ENCODE assay signal across 7 mouse cellular contexts in the genomic region with DNA sequence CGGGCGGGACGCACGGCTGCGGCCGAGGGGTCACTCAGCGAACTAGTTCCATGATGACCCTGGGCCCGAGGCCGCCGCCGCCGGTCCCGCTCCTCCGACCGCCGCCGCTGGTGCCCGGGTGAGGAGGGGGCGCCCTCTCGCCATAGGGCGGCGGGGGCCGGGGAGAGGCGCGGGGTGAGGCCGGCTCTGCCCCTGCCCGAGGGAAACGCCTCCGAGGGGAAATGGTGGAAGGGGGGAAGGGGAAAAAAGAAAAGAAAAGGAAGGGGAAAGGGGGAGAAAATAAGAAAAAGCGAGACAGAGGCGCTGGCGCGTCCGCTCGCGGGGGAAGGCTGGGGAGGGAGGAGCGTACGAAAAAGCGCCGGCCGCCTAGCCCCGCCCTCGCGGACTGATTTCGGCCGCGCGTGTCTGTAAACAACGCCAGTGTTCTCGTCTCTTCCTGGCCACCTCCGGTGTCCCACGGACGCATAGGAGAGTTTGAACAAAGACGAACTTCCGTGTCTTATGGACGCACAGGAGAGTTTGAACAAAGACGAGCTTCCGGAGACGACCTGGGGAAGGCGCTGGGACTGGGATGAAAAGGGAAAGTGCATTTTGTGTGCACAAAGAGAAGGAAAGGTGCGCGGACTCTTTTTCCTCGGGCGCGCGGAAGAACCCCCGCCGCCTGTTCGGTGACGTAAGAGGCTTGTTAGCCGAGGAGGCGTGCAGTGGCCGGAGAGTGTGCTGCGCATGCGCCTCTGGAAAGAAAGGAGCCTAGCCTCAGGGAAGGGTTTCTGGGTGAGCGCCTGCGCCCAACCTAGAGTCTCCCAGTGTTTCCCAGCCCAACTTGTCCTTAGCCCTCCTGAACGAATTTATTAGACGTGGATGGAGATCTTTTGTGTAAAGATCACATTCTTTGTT. TPM values are rescaled to one million over a fixed set of nuclear protein-coding genes. Genes with fewer than 3 reads are reported as not detected.
DNase-seq lines count a peak whose midpoint lies in the region; ATAC-seq lines count a peak whose summit lies in the region.

Gene Ccni, minus strand, starts transcription at position 387 of the 897 bp plus-strand sequence.
Gene 2010109A12Rik, plus strand, starts transcription at position 410 of the 897 bp plus-strand sequence.

- peak; percentile 93 to 94 for DNase-seq in adrenal gland, adult 18-20 months (ENCODE audit: low spot score in 2 of 2)
- peak; percentile 97 for DNase-seq in embryo, embryonic 11 days
- DNase-seq in gastrocnemius, postnatal 25 days, result peak; percentile 94
- peak; percentile 97 for DNase-seq in left cerebral cortex, postnatal 25 days (ENCODE audit: low spot score in 2 of 2)
- DNase-seq in midbrain, embryonic 10.5 days (ENCODE audit: low spot score), result peak; percentile 96
- DNase-seq in right cerebral cortex, postnatal 4 days, result peak; percentile 95

- ATAC-seq in intestine, embryonic 15.5 days, result peak; percentile 98

- H3K27ac ChIP-seq in intestine, embryonic 15.5 days, result peak within 1 kb of the TSS; percentile 91
- H3K27ac ChIP-seq in midbrain, embryonic 10.5 days (replicated peaks), result peak within 1 kb of the TSS; percentile 98

- H3K9me3 ChIP-seq in intestine, embryonic 15.5 days, result no peaks in the 10 kb centered on the region
- no peaks in the 10 kb centered on the region for H3K9me3 ChIP-seq in midbrain, embryonic 10.5 days (replicated peaks)

- no peaks in the 10 kb centered on the region for H3K4me1 ChIP-seq in intestine, embryonic 15.5 days (replicated peaks)
- peaks cover 35% of the 10 kb centered on the region for H3K4me1 ChIP-seq in midbrain, embryonic 10.5 days

- WGBS in intestine, embryonic 15.5 days, result under 1% methylated on average over 79 of the region's 79 CpGs
- under 1% methylated on average over 79 of the region's 79 CpGs for WGBS in midbrain, embryonic 10.5 days

- H3K4me2 ChIP-seq in intestine, embryonic 15.5 days (replicated peaks), result peak within 1 kb of the TSS; percentile 69

- peak within 1 kb of the TSS; percentile 96 for H3K9ac ChIP-seq in intestine, embryonic 15.5 days

- H3K36me3 ChIP-seq in intestine, embryonic 15.5 days, result no peaks in the 10 kb centered on the region
- H3K36me3 ChIP-seq in midbrain, embryonic 10.5 days, result peaks cover 10% of the 10 kb centered on the region

- intact Hi-C loops in left cerebral cortex, postnatal 25 days (cut with DNase I), result loop anchor here (1.0 to 10.0 kb wide), 2 partner anchors 61 to 118 kb away; partner anchors contain the start of gene Ccng2

- peak within 1 kb of the TSS; percentile 88 for H3K4me3 ChIP-seq in intestine, embryonic 15.5 days (replicated peaks)
- peak within 1 kb of the TSS; percentile 93 for H3K4me3 ChIP-seq in midbrain, embryonic 10.5 days

- H3K27me3 ChIP-seq in intestine, embryonic 15.5 days (replicated peaks), result no peaks in the 10 kb centered on the region
- H3K27me3 ChIP-seq in midbrain, embryonic 10.5 days (ENCODE audit: low read depth, poor library complexity, severe bottlenecking), result no peaks in the 10 kb centered on the region

RNA-seq across cellular contexts. Expression of gene Ccni, which starts in this region (rescaled TPM):
- total RNA-seq in adrenal gland, adult 18-20 months (2021), result 100 to 1,000 TPM; 211 to 262 TPM
- total RNA-seq in gastrocnemius, postnatal 25 days (2021), result 10 to 100 TPM; 63.6 to 64.1 TPM
- polyA plus RNA-seq in intestine, embryonic 15.5 days (2015; fragmentation: Nextera tagmentation; extraction: Ambion mirVana), result 79.2 and 91.2 TPM in 2 replicates
- total RNA-seq in left cerebral cortex, postnatal 25 days (2021), result 100 to 1,000 TPM; 286 to 294 TPM
- polyA plus RNA-seq in midbrain, embryonic 10.5 days (2016; fragmentation: Nextera tagmentation; extraction: Ambion mirVana), result 105 and 115 TPM in 2 replicates

RNA-seq across cellular contexts. Expression of gene 2010109A12Rik, which starts in this region (rescaled TPM):
- total RNA-seq in adrenal gland, adult 18-20 months (2021), result under 1 TPM; 0.67 to 0.99 TPM
- total RNA-seq in gastrocnemius, postnatal 25 days (2021), result under 1 TPM; 0.31 to 0.64 TPM
- polyA plus RNA-seq in intestine, embryonic 15.5 days (2015; fragmentation: Nextera tagmentation; extraction: Ambion mirVana), result 1.6 and 2.0 TPM in 2 replicates
- under 1 TPM in 1 of 2 experiments, not detected in 1; 0.66 TPM for total RNA-seq in left cerebral cortex, postnatal 25 days (2021)
- polyA plus RNA-seq in midbrain, embryonic 10.5 days (2016; fragmentation: Nextera tagmentation; extraction: Ambion mirVana), result 2.7 and 3.0 TPM in 2 replicates

Comparison
In these comparisons a context has a peak if more than half of its experiments do, and no peak if none do; other contexts are left out.
1. Peak in every context shown above with its lines: DNase-seq, ATAC-seq, H3K4me3 ChIP-seq and H3K27ac ChIP-seq.